Mouse (Mus musculus) cerebellum, adult 2 months (tissue): ENCODE measurements around the gene Hoxa5.

Source experiments
- CTCF ChIP-seq: fragments of 200-500 bp; IDR thresholded peaks from 2 replicates; pipeline ENCODE4 v1.5.1; 2011; ENCODE audit warnings: low read depth, mild to moderate bottlenecking, control low read depth, low read length, moderate library complexity, borderline replicate concordance; ENCODE audit not compliant: insufficient read depth
- POLR2A ChIP-seq: fragments of 200-500 bp; IDR thresholded peaks from 2 replicates; pipeline ENCODE4 v1.6.1; 2011; ENCODE audit warnings: low read length, control low read depth, borderline replicate concordance; ENCODE audit not compliant: insufficient read depth

DNA sequence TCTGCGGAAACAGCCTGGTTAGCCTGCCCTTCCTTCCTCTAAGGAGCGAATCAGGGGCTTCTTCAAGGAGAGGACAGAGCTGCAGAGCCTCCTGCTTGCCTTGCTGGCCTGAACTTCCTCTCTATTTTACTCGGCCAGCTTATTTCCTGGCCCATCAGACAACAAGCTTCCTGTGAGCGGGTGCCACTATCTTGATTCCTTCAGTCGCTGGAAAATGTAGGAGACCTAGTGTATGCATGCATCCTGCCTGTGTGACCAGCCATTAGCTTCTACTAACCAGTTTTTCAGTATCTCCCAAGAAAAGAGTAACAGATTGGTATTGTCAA is 33.5 kb downstream of the Hoxa5 start:
- TF ChIP-seq CTCF (no peak), POLR2A (no peak)
